Mouse (Mus musculus): Measurements from ENCODE around the gene Kctd3.
A peak's percentile ranks its signal among the peaks of the same experiment; 100 is the strongest.
"Not testable (repeated sequence)": the region's sequence is repeated elsewhere in the genome, so short reads cannot be mapped to it uniquely, and the experiment has no call there.

Gene Kctd3

DNA sequence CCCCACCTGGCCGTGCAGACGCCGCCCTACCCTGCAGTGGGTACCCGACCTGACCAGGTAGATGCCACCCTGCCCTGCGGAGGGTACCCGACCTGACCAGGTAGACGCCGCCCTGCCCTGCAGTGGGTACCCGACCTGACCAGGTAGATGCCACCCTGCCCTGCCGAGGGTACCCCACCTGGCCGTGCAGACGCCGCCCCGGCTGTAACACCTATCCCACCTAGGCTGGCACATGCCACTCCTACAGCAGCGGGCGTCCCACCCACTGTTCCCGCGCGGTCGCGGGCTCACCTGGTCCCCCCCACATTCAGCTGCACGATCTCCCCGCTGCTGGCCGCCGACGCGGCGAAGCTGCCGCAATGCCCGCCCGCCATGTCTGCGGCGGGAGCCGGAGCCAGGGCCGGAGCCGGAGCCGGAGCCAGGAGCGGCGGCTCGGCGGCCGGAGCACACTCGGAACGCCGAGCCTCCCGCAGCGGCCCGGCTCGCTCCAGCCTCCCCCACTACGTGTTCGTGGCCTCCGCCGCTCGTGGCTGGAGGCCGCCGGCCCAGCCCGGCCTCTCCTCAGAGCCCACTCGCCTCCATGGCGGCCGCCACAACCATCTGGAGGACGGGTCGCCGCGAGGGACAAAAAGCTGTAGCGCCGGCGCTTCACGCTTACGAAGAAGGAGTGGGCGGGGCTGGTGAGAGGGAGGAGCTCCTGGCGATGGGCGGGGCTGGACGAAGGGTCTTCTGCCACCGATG lies at the start of gene Kctd3:
Gene Kctd3 (minus strand): TSS at position 603 of the 741 bp plus-strand sequence.
- DNase-seq = peak; percentile 97 to 98

DNA sequence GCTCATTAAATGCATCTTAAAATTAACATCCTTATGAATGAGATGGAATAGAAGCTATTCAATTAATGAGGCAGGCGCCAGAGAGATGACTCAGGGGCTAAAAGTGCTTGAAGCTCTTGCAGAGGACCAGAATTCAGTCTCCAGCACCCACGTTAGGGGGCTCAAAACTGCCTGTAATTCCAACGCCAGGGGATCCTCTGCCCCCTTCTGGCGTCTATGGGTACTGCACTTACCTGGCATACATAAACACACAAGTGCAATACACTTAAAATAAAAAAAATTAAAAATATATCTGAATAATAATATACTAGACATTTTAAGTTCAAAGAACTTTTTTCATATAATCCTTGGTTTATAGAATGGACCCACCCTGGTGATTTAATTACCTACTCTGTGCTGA lies 49.8 kb upstream of the Kctd3 start:
- DNase-seq = no peak

DNA sequence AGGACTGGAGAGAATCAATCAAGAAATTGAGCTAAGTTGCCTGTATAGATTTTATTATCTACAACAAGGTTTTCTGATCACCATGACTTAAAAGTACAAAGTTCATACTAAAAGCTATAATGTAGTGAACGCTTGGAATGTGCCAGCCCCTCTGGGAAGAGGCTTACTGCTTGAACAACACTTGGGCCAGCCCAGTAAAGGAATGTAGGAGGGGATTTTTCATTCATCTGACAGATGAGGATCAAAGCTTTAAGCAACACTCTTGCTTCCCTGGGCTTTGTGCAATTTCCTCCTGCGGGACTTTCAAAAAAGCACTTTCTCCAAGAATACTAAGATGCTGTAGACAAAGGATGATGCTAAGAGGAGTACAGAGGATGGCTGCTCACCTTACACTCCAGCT lies 48.3 kb upstream of the Kctd3 start:
- DNase-seq = no peak

DNA sequence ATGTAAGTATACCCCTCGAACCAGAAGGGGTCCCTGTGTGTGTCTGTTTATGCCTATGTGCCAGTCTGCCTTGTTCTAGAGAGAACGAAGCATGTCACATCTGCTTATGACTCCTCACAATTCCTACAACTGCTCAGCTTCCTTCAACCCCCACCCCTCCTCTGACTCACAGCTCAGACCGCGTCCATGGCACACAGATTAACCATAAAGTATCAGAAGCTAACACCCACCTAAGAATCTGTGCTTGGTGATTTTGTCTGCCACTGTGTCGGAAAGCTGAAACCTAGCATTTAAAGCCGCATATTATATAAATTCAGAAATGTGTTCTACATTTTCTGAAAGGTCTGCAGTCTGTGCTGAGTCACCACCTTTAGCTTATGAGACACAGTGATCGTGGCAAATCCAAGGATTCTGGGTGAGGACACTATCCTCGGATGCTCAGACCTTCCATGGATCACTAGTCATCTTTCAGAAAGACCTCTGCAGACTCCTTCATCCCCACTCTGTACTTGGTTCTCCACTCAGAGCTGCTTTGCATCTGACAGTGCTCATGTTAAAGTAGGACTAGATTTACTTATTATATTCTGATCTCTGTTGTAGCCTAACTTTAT lies 47.4 kb upstream of the Kctd3 start:
- DNase-seq = no peak

- DNase-seq = peak in 1 of 2 experiments; percentile 31
Measured at GRCm38 (mm10) chr1:189054191-189054590, 46.5 kb upstream of the Kctd3 start.

- DNase-seq = no peak
Measured at GRCm38 (mm10) chr1:189052189-189052588, 44.5 kb upstream of the Kctd3 start.

DNA sequence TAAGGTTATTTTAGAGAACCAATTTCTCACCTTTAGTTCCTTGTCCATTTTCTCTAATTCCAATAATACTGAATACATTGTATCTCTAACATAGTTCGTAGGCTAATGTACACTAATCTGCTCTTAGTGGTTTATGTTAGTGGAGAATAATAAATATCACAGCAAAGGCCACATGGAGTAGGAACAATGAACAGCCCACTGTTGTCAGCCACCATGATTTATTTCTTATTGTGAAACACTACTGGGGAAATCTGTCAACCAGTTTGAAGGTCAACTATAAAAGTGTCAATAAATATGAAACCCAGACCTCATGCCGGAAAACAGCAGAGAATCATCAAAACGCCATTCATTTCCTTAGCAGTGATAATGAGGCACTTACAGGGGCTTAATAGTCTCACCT lies 42.5 kb upstream of the Kctd3 start:
- DNase-seq = no peak

GRCm38 (mm10) chr1:189048331-189048730 lies 40.7 kb upstream of the Kctd3 start:
- no peak for DNase-seq

DNA sequence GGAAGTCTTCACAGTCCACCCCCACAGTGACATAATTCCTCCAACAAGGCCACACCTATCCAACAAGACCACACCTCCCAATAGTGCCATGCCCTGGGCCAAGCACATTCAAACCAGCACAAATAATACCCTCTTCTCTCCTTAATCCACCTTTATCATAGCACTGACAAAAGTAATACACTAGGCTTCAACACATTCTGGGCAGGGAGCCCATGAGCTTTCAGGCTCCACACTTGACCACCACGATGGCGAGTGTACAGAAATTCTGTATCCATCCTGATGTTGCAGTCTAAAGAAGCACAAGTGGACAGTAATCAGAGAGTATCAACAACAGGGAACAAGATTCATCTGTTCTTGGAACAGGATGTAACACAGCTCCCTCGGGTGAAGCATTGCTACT lies 40.3 kb upstream of the Kctd3 start:
- DNase-seq = no peak

- DNase-seq = no peak
Measured at GRCm38 (mm10) chr1:189046831-189047230, 39.2 kb upstream of the Kctd3 start.

DNA sequence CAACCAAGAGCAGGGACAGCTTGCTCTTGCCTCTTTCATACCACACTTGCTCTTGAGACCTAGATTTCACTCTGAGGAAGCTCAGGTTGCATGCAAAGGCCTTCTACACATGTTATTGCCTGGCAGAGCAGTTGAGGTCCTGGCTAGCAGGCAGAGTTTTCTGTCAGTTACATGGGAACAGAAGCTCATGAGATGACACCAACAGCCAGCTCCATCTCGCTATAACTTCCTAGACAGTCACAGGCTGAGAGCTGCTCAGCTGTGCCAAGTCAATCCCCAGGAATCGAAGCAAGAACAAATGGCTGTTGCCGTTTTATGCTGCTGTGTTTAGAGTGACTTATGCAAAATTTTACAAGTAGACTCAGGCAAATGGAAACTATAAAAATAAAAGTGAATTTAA lies 38.7 kb upstream of the Kctd3 start:
- DNase-seq = no peak

DNA sequence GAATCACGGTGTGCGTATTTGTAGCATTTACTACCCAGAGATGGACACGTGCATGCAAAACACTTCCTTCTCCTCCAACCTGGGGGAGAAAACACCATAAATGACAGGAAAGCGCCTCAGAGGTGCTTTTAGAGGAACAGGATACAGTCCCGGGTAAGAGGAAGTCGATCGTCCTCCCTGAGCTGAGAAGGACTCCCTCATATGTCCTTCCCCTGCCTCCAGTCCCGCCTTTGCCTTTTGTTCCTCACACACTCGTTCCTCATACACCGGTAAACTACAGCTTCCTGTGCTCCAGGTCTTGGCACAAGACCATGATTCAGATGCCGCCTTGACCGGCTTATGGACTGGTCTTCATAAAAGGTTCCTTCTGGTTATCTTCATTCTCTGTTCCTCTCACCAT lies 33.6 kb upstream of the Kctd3 start:
- no peak for DNase-seq

DNA sequence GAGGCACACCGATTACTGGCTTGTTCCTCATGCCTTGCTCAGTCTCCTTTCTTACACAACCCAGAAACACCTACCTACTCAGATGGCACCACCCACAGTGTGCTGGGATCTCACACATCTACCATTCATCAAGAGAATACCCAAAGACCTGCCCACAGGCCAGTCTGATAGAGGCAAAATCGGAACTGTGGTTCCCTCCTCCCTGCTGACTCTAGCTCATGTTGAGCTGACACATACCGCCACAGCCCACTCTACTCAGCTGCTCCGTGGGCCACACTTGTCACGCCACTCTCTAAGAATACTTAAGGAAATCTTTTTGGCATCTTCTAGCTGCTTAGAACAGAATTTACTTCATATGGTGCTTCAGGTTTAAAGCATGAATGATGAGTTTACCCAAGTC lies 31.7 kb upstream of the Kctd3 start:
- DNase-seq = no peak

DNA sequence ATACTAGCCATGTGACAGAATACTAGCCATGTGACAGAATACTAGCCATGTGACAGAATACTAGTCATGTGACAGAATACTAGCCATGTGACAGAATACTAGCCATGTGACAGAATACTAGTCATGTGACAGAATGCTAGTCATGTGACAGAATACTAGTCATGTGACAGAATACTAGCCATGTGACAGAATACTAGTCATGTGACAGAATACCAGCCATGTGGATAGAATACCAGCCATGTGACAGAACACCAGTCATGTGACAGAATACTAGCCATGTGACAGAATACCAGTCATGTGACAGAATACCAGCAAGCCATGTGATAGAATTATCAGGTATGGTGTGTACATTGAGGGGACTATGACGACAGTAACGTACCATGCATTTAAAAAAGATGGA lies 25.2 kb upstream of the Kctd3 start:
- not testable (repeated sequence) for DNase-seq

DNA sequence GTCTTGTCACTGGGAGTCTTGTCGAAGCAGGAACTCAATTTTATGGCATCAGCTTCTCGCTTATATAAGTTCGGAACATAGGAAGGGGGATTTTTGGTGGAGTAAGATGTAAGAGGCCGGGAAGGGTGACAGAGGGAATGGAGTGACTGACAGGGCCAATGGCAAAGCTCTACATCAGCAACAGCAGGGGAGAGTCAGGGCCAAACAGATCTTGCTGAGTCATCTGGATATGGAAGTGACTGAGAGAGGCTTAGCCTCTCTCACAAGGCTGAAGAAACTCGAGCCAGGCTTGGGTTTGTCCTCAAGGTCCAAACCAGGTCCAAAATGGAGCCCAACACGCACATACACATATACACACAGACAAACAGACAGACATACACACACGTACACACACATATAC lies 23.3 kb upstream of the Kctd3 start:
- DNase-seq = no peak

- no peak for DNase-seq
Measured at GRCm38 (mm10) chr1:189028267-189028666, 20.6 kb upstream of the Kctd3 start.

GRCm38 (mm10) chr1:189026885-189027284 lies 19.2 kb upstream of the Kctd3 start:
- DNase-seq = peak in 1 of 2 experiments; percentile 47

DNA sequence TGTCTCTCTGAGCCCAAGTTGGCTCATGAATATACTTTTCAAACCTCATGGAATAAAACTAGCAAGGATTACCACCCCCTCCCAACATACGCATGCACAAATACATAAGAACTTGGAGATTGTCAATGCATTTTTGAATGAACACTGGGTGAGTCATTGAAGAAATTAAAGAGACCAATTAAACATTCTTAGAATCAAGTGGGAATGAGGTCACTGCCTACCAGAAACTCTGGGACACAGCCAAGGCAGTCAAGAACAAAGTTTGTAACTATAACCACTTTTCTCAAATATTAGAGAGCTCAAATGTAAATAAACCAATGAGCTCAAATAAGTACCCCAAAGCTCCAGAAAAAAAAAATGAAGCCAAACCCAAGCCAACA lies 16.1 kb upstream of the Kctd3 start:
- peak in 1 of 2 experiments; percentile 15 for DNase-seq

- no peak for DNase-seq
Measured at GRCm38 (mm10) chr1:189022925-189023700, 15.5 kb upstream of the Kctd3 start.

DNA sequence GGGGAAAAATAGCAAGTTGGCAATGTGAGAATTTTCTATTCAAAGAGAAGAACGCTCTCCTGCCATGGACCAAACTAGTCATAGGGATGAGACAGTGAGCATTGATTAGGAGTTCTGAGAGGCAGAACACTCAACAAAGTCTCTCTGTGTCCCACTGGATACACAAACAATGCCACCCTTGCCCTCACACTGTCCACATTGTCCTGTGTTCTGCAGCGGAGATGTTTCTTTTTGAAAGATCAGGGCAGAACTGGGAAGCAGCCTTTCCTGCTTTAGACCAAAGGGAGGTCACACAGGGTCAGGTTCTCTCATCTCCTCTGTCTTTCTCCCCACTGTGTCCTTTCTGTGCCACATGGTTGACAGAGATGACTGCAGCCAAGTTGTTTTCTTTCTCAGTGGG lies 7.7 kb upstream of the Kctd3 start:
- no peak for DNase-seq

GRCm38 (mm10) chr1:189013587-189013921 lies 5.9 kb upstream of the Kctd3 start:
- DNase-seq = no peak

DNA sequence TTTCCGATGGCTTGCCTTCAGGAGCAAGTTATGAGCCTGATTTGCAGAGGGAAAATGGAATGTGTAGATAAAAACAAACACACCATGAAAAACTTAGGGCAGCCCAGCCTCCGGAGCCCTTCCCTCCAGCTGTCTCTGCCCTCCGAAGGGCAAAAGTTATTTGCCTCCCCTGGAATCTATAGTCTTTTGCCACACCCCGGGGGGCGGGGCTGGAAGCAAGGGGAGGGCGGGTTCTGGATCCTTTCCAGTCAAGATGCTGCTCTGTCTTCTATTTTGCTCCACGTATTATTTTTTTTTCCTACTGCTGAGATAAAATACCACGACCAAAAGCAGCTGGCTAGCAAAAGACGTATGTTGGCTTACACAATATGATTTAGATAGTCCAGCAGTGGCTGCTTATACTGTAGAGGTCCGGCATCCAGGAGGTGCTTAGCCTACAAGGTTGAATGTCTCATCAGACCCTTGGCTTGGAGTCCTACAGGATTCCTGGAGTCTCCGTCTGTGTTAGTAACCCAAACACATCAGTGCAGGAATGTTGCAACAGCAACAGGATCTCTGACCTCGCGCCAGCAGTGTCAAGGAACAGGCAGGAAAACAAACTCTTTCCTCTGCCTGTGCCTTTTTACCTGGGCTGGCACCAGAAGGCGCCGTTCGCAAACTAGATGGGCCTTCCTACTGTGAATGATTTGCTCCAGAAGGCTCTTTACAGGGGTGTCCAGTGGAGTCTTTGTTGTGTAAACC lies 5.4 kb upstream of the Kctd3 start:
- peak; percentile 19 to 37 for DNase-seq

DNA sequence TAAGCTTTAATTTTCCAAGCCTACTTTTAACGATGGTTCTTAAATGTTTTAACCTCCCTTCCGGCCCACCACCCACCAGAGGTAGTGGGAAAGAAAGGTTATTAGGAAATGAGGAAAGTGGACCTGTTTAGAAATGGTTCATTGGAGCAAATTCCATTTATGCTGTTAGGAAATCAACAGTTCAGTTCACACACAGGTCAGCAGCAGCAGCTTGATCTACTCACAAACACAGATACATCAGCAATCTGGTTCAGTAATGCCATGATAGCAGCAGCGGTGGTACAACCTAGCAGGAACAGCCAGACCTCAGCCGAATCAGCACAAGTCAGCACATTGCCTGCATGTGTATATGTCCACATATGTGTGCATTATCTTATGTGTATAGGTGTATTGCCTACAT lies 3.0 kb upstream of the Kctd3 start:
- no peak for DNase-seq

- no peak for DNase-seq
Measured at GRCm38 (mm10) chr1:189007980-189008324, 311 bp upstream of the Kctd3 start.
